Mouse (Mus musculus) heart, adult 8-10 months (tissue): ENCODE data around the gene Gm5624. TPM values are rescaled to one million over a fixed set of nuclear protein-coding genes. Genes with fewer than 3 reads are reported as not detected.
"Not testable (repeated sequence)": the region's sequence is repeated elsewhere in the genome, so short reads cannot be mapped to it uniquely, and the experiment has no call there.

Experiments
- DNase-seq: peaks from one replicate; pipeline ENCODE4 v3.0.0; 2022; ENCODE audit warnings: low spot score
- total RNA-seq, 4 experiments: library from RNA; stranded (reverse); gene quantifications; 2 replicates each; pipeline ENCODE4 v1.2.4; 2022

Gene Gm5624
- total RNA-seq: not detected

DNA sequence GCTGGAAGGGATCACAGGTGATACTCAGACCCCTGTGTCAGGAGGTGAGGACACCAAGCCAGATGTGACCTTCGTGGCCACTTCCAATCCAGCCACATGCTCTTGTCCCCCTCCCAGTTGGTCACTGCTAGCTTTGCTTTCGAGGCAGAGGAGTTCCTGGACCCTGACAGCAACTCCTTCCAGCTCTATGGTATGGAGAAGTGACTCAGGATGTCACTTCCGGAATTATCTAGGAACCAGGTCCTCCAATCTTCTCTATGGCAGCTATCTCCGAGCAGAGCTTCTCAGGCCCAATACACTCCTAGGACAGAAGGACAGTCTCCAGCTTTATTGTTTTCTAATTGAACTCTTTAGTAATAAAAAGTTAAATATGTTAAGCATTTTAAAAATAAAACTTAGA lies at the start of gene Gm5624:
TSS of gene Gm5624 (minus strand) at position 202 of the 400 bp plus-strand sequence.
- not testable (repeated sequence) for DNase-seq

DNA sequence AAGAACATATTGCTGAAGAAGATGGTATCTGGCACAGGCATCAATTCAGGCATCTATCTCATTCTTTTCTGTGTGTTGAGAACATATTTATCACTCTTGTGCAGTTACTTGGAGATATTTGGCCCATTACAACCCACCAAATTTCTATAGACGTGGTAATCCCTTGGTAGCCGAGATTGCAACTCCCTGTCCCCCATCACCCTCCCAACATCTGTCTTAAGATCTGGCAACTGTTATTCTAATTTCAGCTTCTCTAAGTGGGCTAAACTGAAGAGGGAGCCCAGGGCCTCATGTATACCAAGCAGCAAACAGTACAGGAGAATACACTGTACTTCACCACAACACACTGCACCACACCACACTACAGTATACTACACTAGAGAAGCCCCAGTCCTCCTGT lies 36.0 kb downstream of the Gm5624 start:
- peak; percentile 0 for DNase-seq

DNA sequence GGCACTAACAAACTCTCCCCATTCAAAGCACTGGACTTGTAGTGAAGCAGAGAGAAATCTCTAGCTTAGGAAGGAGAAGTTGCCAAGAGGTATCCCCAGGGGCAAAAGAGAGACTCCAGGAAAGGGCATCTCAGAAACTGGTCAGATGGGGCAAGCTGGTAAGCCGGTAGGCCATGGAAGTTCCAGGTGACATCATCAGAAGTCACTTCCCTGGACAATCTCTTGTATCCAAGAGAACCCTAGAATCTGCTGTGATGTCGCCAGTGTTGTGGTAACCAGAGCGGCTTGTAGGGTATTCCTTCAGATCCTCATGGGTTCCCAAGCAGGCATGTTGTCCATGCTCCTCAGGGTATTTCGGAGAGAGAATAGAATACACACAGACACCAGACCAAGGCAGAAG lies 44.9 kb downstream of the Gm5624 start, which contains the start of gene Gm8247:
TSS of gene Gm8247 (plus strand) at position 301 of the 400 bp plus-strand sequence.
- not testable (repeated sequence) for DNase-seq

DNA sequence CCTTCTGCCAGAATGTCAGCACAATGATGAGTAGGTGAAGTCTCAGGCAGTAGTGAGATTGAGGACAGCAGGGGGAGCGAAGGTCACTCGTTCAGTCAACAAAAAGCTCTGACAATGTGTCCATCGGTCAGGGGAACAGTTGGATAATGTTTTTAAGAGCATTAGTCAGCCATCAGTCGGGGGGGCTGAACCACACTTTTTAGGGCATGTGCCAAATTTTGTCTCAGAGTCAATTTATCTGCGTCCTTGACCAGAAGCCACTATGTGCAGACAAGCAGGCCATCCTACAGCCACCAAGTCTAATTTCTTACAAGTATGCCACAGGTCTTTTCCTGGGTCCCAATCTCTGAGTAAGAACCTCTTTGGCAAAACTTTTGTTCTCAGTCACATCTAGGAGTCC lies 79.8 kb downstream of the Gm5624 start:
- not testable (repeated sequence) for DNase-seq

DNA sequence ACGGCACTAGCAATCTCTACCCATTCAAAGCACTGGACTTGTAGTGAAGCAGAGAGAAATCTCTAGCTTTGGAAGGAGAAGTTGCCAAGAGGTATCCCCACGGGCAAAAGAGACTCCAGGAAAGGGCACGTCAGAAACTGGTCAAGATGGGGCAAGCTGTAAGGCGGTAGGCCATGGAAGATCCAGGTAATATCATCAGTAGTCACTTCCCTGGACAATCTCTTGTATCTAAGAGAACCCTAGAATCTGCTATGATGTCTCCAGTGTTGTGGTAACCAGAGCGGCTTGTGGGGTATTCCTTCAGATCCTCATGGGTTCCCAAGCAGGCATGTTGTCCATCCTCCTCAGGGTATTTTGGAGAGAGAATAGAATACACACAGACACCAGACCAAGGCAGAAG lies 109.8 kb downstream of the Gm5624 start, which contains the start of gene Gm17093:
TSS of gene Gm17093 (plus strand) at position 301 of the 400 bp plus-strand sequence.
- DNase-seq: not testable (repeated sequence)

Other genes starting within 250 kb of the Gm5624 start
- gene Gm3371, start 217.2 kb downstream of the Gm5624 start, total RNA-seq: not detected
- gene Gm8232, start 194.3 kb downstream of the Gm5624 start, total RNA-seq: not detected
- gene BC061237, start 135.5 kb downstream of the Gm5624 start, total RNA-seq: not detected
- gene Gm17093, start 109.7 kb downstream of the Gm5624 start, total RNA-seq: not detected
- not detected for gene Gm8247, start 44.8 kb downstream of the Gm5624 start, total RNA-seq
- gene Gm8257, start 78.5 kb upstream of the Gm5624 start, total RNA-seq: not detected
- not detected for gene Gm8267, start 122.4 kb upstream of the Gm5624 start, total RNA-seq
- not detected for gene Ptgdr, start 231.4 kb upstream of the Gm5624 start, total RNA-seq